Mouse (Mus musculus) heart, embryonic 13.5 days (tissue): ENCODE measurements around the gene Krt78. TPM values are rescaled to one million over a fixed set of nuclear protein-coding genes. Genes with fewer than 3 reads are reported as not detected.

Source experiments
- ATAC-seq: fragments of 200-750 bp; cut with Nextera tagmentation; 2 replicates; pipeline ENCODE4 v1.8.0; 2017; ENCODE audit warnings: moderate TSS enrichment; ENCODE audit not compliant: insufficient number of reproducible peaks, low FRiP score, low TSS enrichment; ENCODE audit errors: extremely low read depth
- H3K27ac ChIP-seq: fragments of 300-500 bp; sonication (generic); replicated peaks from 2 replicates; pipeline ENCODE4 v1.5.1; 2015; ENCODE audit warnings: moderate library complexity, mild to moderate bottlenecking, inconsistent platforms
- H3K27me3 ChIP-seq: fragments of 300-500 bp; sonication (generic); replicated peaks from 2 replicates; pipeline ENCODE4 v1.6.1; 2015; ENCODE audit warnings: mild to moderate bottlenecking, inconsistent platforms
- H3K36me3 ChIP-seq: fragments of 300-500 bp; sonication (generic); 2 replicates; pipeline ENCODE4 v1.6.1; 2015; ENCODE audit warnings: mild to moderate bottlenecking, inconsistent platforms
- H3K4me1 ChIP-seq: fragments of 300-500 bp; sonication (generic); 2 replicates; pipeline ENCODE4 v1.6.1; 2015; ENCODE audit warnings: inconsistent platforms
- H3K4me2 ChIP-seq: fragments of 300-500 bp; sonication (generic); 2 replicates; pipeline ENCODE4 v1.6.1; 2015; ENCODE audit warnings: inconsistent platforms, mild to moderate bottlenecking, moderate library complexity
- H3K4me3 ChIP-seq: fragments of 300-500 bp; sonication (generic); 2 replicates; pipeline ENCODE4 v1.5.1; 2015; ENCODE audit warnings: moderate library complexity, mild to moderate bottlenecking, inconsistent platforms
- H3K9ac ChIP-seq: fragments of 300-500 bp; sonication (generic); 2 replicates; pipeline ENCODE4 v1.6.1; 2015; ENCODE audit warnings: inconsistent platforms, mild to moderate bottlenecking, moderate library complexity
- H3K9me3 ChIP-seq: fragments of 300-500 bp; sonication (generic); 2 replicates; pipeline ENCODE4 v1.6.1; 2016; ENCODE audit warnings: inconsistent platforms
- WGBS: fragments of 180-500 bp; shearing (Covaris S2); methylation state at CpG from one replicate; pipeline ENCODE4 v1.1.7; 2015; ENCODE audit warnings: mixed read lengths; 5-methylcytosine and 5-hydroxymethylcytosine counted together
- polyA plus RNA-seq: library from polyadenylated mRNA; unstranded; fragments of >200 nt; fragmentation: Nextera tagmentation; extraction: Ambion mirVana; gene quantifications from 2 replicates; pipeline ENCODE4 v1.2.1, GENCODE M21; 2015

The Krt78 gene
- polyA plus RNA-seq, 1 experiment from 2014 or later, result not detected

- no peak overlapping the region for H3K27ac ChIP-seq
- H3K9ac ChIP-seq, result no peak overlapping the region
- peaks cover 53% of the 10 kb centered on the region for H3K27me3 ChIP-seq
- no peak for ATAC-seq
- H3K36me3 ChIP-seq, result no peaks in the 10 kb centered on the region
- peaks cover 19% of the 10 kb centered on the region for H3K4me1 ChIP-seq
- no peaks in the 10 kb centered on the region for H3K9me3 ChIP-seq
- no peak overlapping the region for H3K4me3 ChIP-seq
- H3K4me2 ChIP-seq, result no peak overlapping the region
- 56% methylated on average over 12 of the region's 12 CpGs for WGBS
Observed at GRCm38 (mm10) chr15:101927340-101928080, 26.6 kb downstream of the Krt78 start.

DNA sequence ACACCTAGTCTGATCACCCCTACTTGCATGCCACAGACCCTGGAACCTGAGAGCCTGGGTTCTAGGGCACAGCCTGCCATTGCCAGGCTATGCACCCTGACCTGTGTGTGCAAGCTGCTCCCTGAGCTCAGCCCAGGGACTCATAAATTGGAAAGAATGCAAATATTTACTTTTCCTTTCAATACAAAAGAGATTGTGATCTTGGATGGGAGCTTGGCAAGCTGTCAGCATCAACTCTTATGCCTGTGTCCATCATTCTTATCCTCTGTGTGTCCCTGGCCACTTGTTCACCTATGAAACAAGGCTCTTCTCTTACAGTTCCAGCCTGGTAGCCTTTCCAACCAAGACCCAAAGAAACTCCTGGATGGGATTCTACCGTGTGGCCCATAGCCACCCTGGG is 29.0 kb downstream of the Krt78 start:
- H3K9me3 ChIP-seq, result no peaks in the 10 kb centered on the region
- H3K4me3 ChIP-seq, result no peak overlapping the region
- peaks cover 11% of the 10 kb centered on the region for H3K4me1 ChIP-seq
- ATAC-seq, result no peak
- H3K36me3 ChIP-seq, result no peaks in the 10 kb centered on the region
- 83% methylated on average over 1 of the region's 1 CpGs for WGBS
- no peak overlapping the region for H3K9ac ChIP-seq
- no peak overlapping the region for H3K4me2 ChIP-seq
- H3K27ac ChIP-seq, result no peak overlapping the region
- peaks cover 28% of the 10 kb centered on the region for H3K27me3 ChIP-seq

- no peak for ATAC-seq
- H3K9ac ChIP-seq, result no peak within 1 kb of the TSS
- 67% methylated on average over 11 of the region's 11 CpGs for WGBS
Observed at GRCm38 (mm10) chr15:101924635-101925034, 29.5 kb downstream of the Krt78 start, which contains the start of gene Krt4. Gene Krt4 (minus strand): TSS chr15:101924735.

DNA sequence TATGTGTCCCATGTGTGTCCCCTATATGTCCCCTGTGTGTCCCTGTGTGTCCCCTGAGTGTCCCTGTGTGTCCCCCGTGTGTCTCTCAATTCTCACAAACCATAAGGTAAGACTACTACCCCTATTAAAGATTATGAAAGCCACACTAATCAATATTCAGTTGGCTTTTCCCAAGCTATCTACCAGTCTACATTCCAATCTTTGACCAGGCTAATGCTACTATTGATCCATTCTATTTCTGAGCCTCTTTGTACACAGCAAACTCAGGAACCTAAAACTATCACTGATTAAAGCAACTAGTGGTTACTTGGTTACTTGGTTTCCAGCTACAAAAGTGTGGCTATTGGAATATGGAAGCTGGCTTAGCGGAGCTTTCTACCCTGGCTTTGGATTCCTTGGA is 31.8 kb downstream of the Krt78 start:
- H3K9ac ChIP-seq, result no peak overlapping the region
- no peaks in the 10 kb centered on the region for H3K36me3 ChIP-seq
- no peak overlapping the region for H3K4me2 ChIP-seq
- no peak overlapping the region for H3K27ac ChIP-seq
- 77% methylated on average over 2 of the region's 2 CpGs for WGBS
- ATAC-seq, result no peak
- H3K4me1 ChIP-seq, result no peaks in the 10 kb centered on the region
- peaks cover 17% of the 10 kb centered on the region for H3K27me3 ChIP-seq
- H3K9me3 ChIP-seq, result no peaks in the 10 kb centered on the region
- no peak overlapping the region for H3K4me3 ChIP-seq

More at GRCm38 (mm10) chr15:101924635-101925034, 29.5 kb downstream of the Krt78 start, which contains the start of gene Krt4:
- no peak within 1 kb of the TSS for H3K4me2 ChIP-seq
- peaks cover 27% of the 10 kb centered on the region for H3K27me3 ChIP-seq
- H3K4me1 ChIP-seq, result peaks cover 7% of the 10 kb centered on the region
- no peaks in the 10 kb centered on the region for H3K36me3 ChIP-seq
- no peaks in the 10 kb centered on the region for H3K9me3 ChIP-seq
- H3K27ac ChIP-seq, result no peak within 1 kb of the TSS
- no peak within 1 kb of the TSS for H3K4me3 ChIP-seq

DNA sequence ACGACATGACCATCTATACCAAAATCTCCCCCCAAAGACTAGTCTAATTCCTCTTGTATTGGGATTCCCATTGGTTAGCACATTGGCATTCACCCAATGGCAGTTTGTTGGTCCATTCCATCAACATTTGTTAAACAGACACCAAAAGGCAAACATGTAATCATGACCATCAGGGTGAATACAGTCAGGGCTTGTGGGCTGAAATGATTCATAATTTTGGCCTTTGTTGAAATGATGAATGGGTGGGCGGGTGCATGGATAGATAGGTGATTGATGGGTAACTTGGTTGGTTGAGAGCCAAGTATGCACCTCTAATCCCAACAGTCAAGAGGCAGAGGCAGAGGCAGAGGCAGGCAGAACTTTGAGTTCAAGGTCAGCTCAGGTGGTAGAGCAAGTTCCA is 38.0 kb downstream of the Krt78 start:
- Histone ChIP-seq H3K36me3 (no peaks in the 10 kb centered on the region), H3K27ac (no peak overlapping the region), H3K27me3 (peaks cover 34% of the 10 kb centered on the region), H3K4me1 (no peaks in the 10 kb centered on the region), H3K4me3 (no peak overlapping the region), H3K9ac (no peak overlapping the region), H3K9me3 (no peaks in the 10 kb centered on the region), H3K4me2 (no peak overlapping the region)
- no peak for ATAC-seq
- 58% methylated on average over 2 of the region's 2 CpGs for WGBS

- Histone ChIP-seq H3K27me3 (no peaks in the 10 kb centered on the region), H3K4me2 (no peak overlapping the region), H3K9ac (no peak overlapping the region), H3K36me3 (no peaks in the 10 kb centered on the region), H3K4me1 (no peaks in the 10 kb centered on the region), H3K9me3 (no peaks in the 10 kb centered on the region), H3K27ac (no peak overlapping the region), H3K4me3 (no peak overlapping the region)
- ATAC-seq, result no peak
- WGBS, result 66% methylated on average over 5 of the region's 5 CpGs
Observed at GRCm38 (mm10) chr15:101904849-101905248, 49.2 kb downstream of the Krt78 start.

DNA sequence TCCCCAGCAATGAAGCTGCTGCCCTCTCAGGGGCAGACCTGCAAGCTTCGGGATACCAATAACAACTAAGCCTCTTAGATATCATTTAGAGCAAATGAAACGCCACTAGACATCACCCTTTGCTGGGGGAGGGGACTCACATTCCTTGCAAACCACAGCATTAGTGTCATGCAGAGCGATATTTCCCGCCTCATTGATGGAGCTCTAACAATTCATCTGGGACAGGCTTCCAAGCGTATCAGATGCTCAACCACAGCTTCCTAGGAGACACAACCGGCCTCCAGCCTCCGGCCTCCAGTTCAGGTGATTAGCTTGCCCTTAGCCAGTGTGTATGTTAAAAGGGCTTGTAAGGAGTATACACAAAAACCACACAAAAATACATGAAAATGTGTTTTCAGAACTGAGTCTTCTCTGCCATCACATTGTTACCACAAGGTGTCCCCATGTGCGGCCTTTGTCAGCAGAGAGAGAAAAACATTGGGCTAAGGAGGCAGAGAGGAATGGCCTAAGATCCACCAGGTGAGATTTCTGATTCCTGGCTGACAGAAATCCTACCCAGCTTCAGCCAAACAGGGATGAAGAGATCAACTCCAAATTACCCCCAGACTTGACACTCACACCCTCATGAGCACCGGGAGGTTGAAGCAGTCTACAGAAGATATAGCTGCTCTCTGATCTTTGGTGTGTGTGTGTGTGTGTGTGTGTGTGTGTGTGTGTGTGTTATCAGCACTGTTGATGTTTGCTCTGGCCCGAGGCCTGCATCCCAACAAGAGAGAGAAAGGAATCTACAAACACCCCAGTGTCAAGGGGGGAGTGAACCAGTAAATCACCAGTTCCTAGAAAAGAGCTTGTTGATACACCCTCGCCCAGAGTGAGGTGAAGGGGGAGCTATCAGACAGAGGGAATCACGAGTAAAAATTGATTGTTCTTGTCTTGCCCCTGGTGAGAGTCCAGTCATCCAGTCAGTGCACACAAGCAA is 51.6 kb downstream of the Krt78 start:
- no peak for ATAC-seq
- Histone ChIP-seq H3K9ac (no peak overlapping the region), H3K27ac (no peak overlapping the region), H3K4me3 (no peak overlapping the region), H3K36me3 (no peaks in the 10 kb centered on the region), H3K27me3 (no peaks in the 10 kb centered on the region), H3K4me2 (no peak overlapping the region), H3K4me1 (no peaks in the 10 kb centered on the region), H3K9me3 (no peaks in the 10 kb centered on the region)
- 44% methylated on average over 12 of the region's 12 CpGs for WGBS

Other genes with a start within 250 kb of the Krt78 start
- gene Krt5, start 241.4 kb downstream of the Krt78 start, polyA plus RNA-seq, result 0.59 and 3.6 TPM in 2 replicates
- not detected in 2 replicates for gene Krt71, start 211.2 kb downstream of the Krt78 start, polyA plus RNA-seq
- gene Krt72, start 167.8 kb downstream of the Krt78 start, polyA plus RNA-seq, result not detected in 2 replicates
- gene Krt73, start 151.9 kb downstream of the Krt78 start, polyA plus RNA-seq, result not detected in 2 replicates
- gene Krt2, start 136.1 kb downstream of the Krt78 start, polyA plus RNA-seq, result not detected in 2 replicates
- 0.28 and 0.41 TPM in 2 replicates for gene Krt1, start 103.5 kb downstream of the Krt78 start, polyA plus RNA-seq
- not detected in 2 replicates for gene Krt77, start 84.6 kb downstream of the Krt78 start, polyA plus RNA-seq
- not detected in 2 replicates for gene Krt76, start 61.4 kb downstream of the Krt78 start, polyA plus RNA-seq
- gene Krt4, start 29.6 kb downstream of the Krt78 start, polyA plus RNA-seq, result 0.06 and 0.07 TPM in 2 replicates
- gene Krt79, start 14.0 kb downstream of the Krt78 start, polyA plus RNA-seq, result 0.45 and 0.56 TPM in 2 replicates
- gene Krt8, start 50.2 kb upstream of the Krt78 start, polyA plus RNA-seq, result 21.7 and 24.9 TPM in 2 replicates
- 34.6 and 36.0 TPM in 2 replicates for gene Krt18, start 73.9 kb upstream of the Krt78 start, polyA plus RNA-seq
- 65.7 and 72.3 TPM in 2 replicates for gene Eif4b, start 119.5 kb upstream of the Krt78 start, polyA plus RNA-seq
- gene Tns2, start 146.1 kb upstream of the Krt78 start, polyA plus RNA-seq, result 26.3 and 32.5 TPM in 2 replicates
- gene Spryd3, start 181.9 kb upstream of the Krt78 start, polyA plus RNA-seq, result 19.5 and 20.0 TPM in 2 replicates
- 3.5 and 3.7 TPM in 2 replicates for gene Igfbp6, start 190.1 kb upstream of the Krt78 start, polyA plus RNA-seq
- 0.53 and 1.5 TPM in 2 replicates for gene Soat2, start 196.2 kb upstream of the Krt78 start, polyA plus RNA-seq
- gene Zfp740, start 249.0 kb upstream of the Krt78 start, polyA plus RNA-seq, result 30.3 and 31.7 TPM in 2 replicates